Mouse (Mus musculus) liver, adult 2 months (tissue): ENCODE results near the gene Pex6.

ENCODE experiments used
- CTCF ChIP-seq: fragments of 200-500 bp; IDR thresholded peaks from 2 replicates; pipeline ENCODE4 v1.5.1; 2011; ENCODE audit warnings: low read depth, low read length, control low read depth
- POLR2A ChIP-seq: fragments of 200-500 bp; IDR thresholded peaks from 2 replicates; pipeline ENCODE4 v1.6.1; 2011; ENCODE audit warnings: low read length, control low read depth; ENCODE audit not compliant: insufficient read depth; ENCODE audit errors: extremely low read depth

GRCm38 (mm10) chr17:46724477-46725084 lies 13.3 kb downstream of the Pex6 start:
- no peak for TF ChIP-seq CTCF
- 0 out of 2 replicates have a peak, but pooled peaks have one; percentile 23 for TF ChIP-seq POLR2A
